Mouse (Mus musculus) liver, embryonic 14.5 days (tissue): ENCODE measurements around the gene Isy1.

ENCODE experiments used
- CTCF ChIP-seq: IDR thresholded peaks from 2 replicates; pipeline ENCODE4 v1.5.1; 2016; ENCODE audit warnings: antibody characterized with exemption, low read depth, control low read depth
- EP300 ChIP-seq: IDR thresholded peaks from 2 replicates; pipeline ENCODE4 v1.6.1; 2016; ENCODE audit warnings: antibody characterized with exemption, low read depth

DNA sequence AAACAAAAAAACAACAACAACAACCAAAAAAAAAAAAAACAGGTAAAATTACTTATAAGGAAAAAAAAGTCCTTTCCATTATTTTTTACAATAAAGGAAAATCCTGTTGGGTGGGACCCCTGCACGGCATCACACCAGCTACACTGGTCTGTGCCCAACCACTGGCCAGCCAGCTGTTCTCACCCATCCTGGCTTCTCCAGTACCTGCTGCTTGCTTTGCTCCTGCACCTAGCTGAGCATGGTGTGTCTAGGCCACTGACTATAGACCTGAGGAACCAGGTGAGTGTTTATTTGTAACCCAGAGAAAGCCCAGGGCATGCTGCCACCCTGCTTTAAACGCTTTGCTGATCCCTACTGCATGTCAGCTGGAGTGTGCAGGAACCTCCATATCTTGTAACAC lies 18.2 kb downstream of the Isy1 start:
- no peak for TF ChIP-seq CTCF
- no peak for TF ChIP-seq EP300
